Mouse (Mus musculus) lung, postnatal 4 days (tissue): ENCODE results near the gene Trim40.
"Not testable (repeated sequence)": the region's sequence is repeated elsewhere in the genome, so short reads cannot be mapped to it uniquely, and the experiment has no call there.

Source experiments
- DNase-seq, 2 experiments: peaks; one replicate each; pipeline ENCODE4 v3.0.0; 2021

The Trim40 gene

GRCm38 (mm10) chr17:36892362-36892761, 2.4 kb upstream of the Trim40 start:
- peak in 1 of 2 experiments; percentile 45 for DNase-seq

GRCm38 (mm10) chr17:36891496-36891895, 1.6 kb upstream of the Trim40 start:
- not testable (repeated sequence) for DNase-seq

- DNase-seq = no peak
Measured at GRCm38 (mm10) chr17:36885132-36885790, 4.7 kb downstream of the Trim40 start.

GRCm38 (mm10) chr17:36883350-36883749, 6.6 kb downstream of the Trim40 start:
- no peak for DNase-seq

- DNase-seq = no peak
Measured at GRCm38 (mm10) chr17:36874636-36875035, 15.3 kb downstream of the Trim40 start.

- DNase-seq = peak; percentile 47 to 49
Measured at GRCm38 (mm10) chr17:36869955-36870810, 19.7 kb downstream of the Trim40 start.

GRCm38 (mm10) chr17:36869284-36869954, 20.5 kb downstream of the Trim40 start, which contains the start of gene Trim10:
Gene Trim10, plus strand, starts transcription at chr17:36869574.
- no peak for DNase-seq

GRCm38 (mm10) chr17:36868836-36869235, 21.1 kb downstream of the Trim40 start:
- DNase-seq = no peak

- DNase-seq = no peak
Measured at GRCm38 (mm10) chr17:36866719-36867527, 23.0 kb downstream of the Trim40 start, which contains the start of gene Trim15. Gene Trim15, minus strand, starts transcription at chr17:36867210.

- no peak for DNase-seq
Measured at GRCm38 (mm10) chr17:36861680-36862079, 28.2 kb downstream of the Trim40 start.

GRCm38 (mm10) chr17:36858181-36858580, 31.7 kb downstream of the Trim40 start:
- DNase-seq = no peak

GRCm38 (mm10) chr17:36856236-36856635, 33.7 kb downstream of the Trim40 start:
- no peak for DNase-seq

GRCm38 (mm10) chr17:36855484-36855883, 34.4 kb downstream of the Trim40 start:
- DNase-seq = no peak

GRCm38 (mm10) chr17:36851627-36852026, 38.3 kb downstream of the Trim40 start:
- no peak for DNase-seq

GRCm38 (mm10) chr17:36851200-36851599, 38.7 kb downstream of the Trim40 start:
- no peak for DNase-seq

- no peak for DNase-seq
Measured at GRCm38 (mm10) chr17:36849992-36850391, 39.9 kb downstream of the Trim40 start.

GRCm38 (mm10) chr17:36848911-36849310, 41.0 kb downstream of the Trim40 start:
- no peak for DNase-seq

- DNase-seq = no peak
Measured at GRCm38 (mm10) chr17:36844725-36845124, 45.2 kb downstream of the Trim40 start.

GRCm38 (mm10) chr17:36844286-36844719, 45.6 kb downstream of the Trim40 start:
- no peak for DNase-seq

- no peak for DNase-seq
Measured at GRCm38 (mm10) chr17:36843696-36844095, 46.2 kb downstream of the Trim40 start.

- no peak for DNase-seq
Measured at GRCm38 (mm10) chr17:36840961-36841445, 48.9 kb downstream of the Trim40 start.

- no peak for DNase-seq
Measured at GRCm38 (mm10) chr17:36839931-36840330, 50.0 kb downstream of the Trim40 start.
